Mouse (Mus musculus): ENCODE data around the gene Chat. TPM values are rescaled to one million over a fixed set of nuclear protein-coding genes. Genes with fewer than 3 reads are reported as not detected.

The Chat gene
- polyA plus RNA-seq, 1 experiment from 2014 or later: 2.8 TPM

GRCm38 (mm10) chr14:32380099-32380480, 85.7 kb downstream of the Chat start:
- Histone ChIP-seq H3K36me3 (ENCODE audit: control insufficient read depth, insufficient read depth, low read length) (no peaks in the 10 kb centered on the region), H3K9me3 (ENCODE audit: control insufficient read depth, low read length) (no peaks in the 10 kb centered on the region), H3K4me3 (ENCODE audit: low read length) (no peak overlapping the region), H3K9ac (ENCODE audit: low read depth, low read length) (no peak overlapping the region), H3K27me3 (replicated peaks; ENCODE audit: control insufficient read depth, insufficient read depth, low read length) (no peaks in the 10 kb centered on the region), H3K27ac (ENCODE audit: low read depth, low read length) (no peak overlapping the region), H3K4me1 (ENCODE audit: control insufficient read depth, insufficient read depth, low read depth, low read length) (peaks cover 18% of the 10 kb centered on the region), H3K4me2 (ENCODE audit: low read length) (no peak overlapping the region)
- 47% methylated on average over 3 of the region's 3 CpGs for WGBS
- no peak for ATAC-seq

GRCm38 (mm10) chr14:32379395-32380098, 86.2 kb downstream of the Chat start:
- H3K4me3 ChIP-seq (ENCODE audit: low read length): no peak overlapping the region
- H3K4me2 ChIP-seq (ENCODE audit: low read length): peak overlapping the region; percentile 33
- H3K9ac ChIP-seq (ENCODE audit: low read depth, low read length): no peak overlapping the region
- no peaks in the 10 kb centered on the region for H3K27me3 ChIP-seq (replicated peaks; ENCODE audit: control insufficient read depth, insufficient read depth, low read length)
- WGBS: 11% methylated on average over 22 of the region's 22 CpGs
- ATAC-seq: no peak
- H3K27ac ChIP-seq (ENCODE audit: low read depth, low read length): no peak overlapping the region
- H3K36me3 ChIP-seq (ENCODE audit: control insufficient read depth, insufficient read depth, low read length): no peaks in the 10 kb centered on the region
- H3K4me1 ChIP-seq (ENCODE audit: control insufficient read depth, insufficient read depth, low read depth, low read length): peaks cover 18% of the 10 kb centered on the region
- H3K9me3 ChIP-seq (ENCODE audit: control insufficient read depth, low read length): no peaks in the 10 kb centered on the region

- H3K4me1 ChIP-seq (ENCODE audit: control insufficient read depth, insufficient read depth, low read depth, low read length): no peaks in the 10 kb centered on the region
- H3K27me3 ChIP-seq (replicated peaks; ENCODE audit: control insufficient read depth, insufficient read depth, low read length): no peaks in the 10 kb centered on the region
- no peaks in the 10 kb centered on the region for H3K36me3 ChIP-seq (ENCODE audit: control insufficient read depth, insufficient read depth, low read length)
- ATAC-seq: no peak
- no peak overlapping the region for H3K27ac ChIP-seq (ENCODE audit: low read depth, low read length)
- no peak overlapping the region for H3K9ac ChIP-seq (ENCODE audit: low read depth, low read length)
- no peak overlapping the region for H3K4me3 ChIP-seq (ENCODE audit: low read length)
- no peak overlapping the region for H3K4me2 ChIP-seq (ENCODE audit: low read length)
- no peaks in the 10 kb centered on the region for H3K9me3 ChIP-seq (ENCODE audit: control insufficient read depth, low read length)
- 94% methylated on average over 2 of the region's 2 CpGs for WGBS
Observed at GRCm38 (mm10) chr14:32372510-32372909, 93.3 kb downstream of the Chat start.

- Histone ChIP-seq H3K27me3 (replicated peaks; ENCODE audit: control insufficient read depth, insufficient read depth, low read length) (no peaks in the 10 kb centered on the region), H3K4me1 (ENCODE audit: control insufficient read depth, insufficient read depth, low read depth, low read length) (no peaks in the 10 kb centered on the region), H3K4me3 (ENCODE audit: low read length) (no peak overlapping the region), H3K9ac (ENCODE audit: low read depth, low read length) (no peak overlapping the region), H3K27ac (ENCODE audit: low read depth, low read length) (no peak overlapping the region), H3K36me3 (ENCODE audit: control insufficient read depth, insufficient read depth, low read length) (no peaks in the 10 kb centered on the region), H3K9me3 (ENCODE audit: control insufficient read depth, low read length) (no peaks in the 10 kb centered on the region), H3K4me2 (ENCODE audit: low read length) (no peak overlapping the region)
- WGBS: 69% methylated on average over 7 of the region's 7 CpGs
- ATAC-seq: no peak
Observed at GRCm38 (mm10) chr14:32369756-32370155, 96.0 kb downstream of the Chat start.

- Histone ChIP-seq H3K36me3 (ENCODE audit: control insufficient read depth, insufficient read depth, low read length) (no peaks in the 10 kb centered on the region), H3K4me1 (ENCODE audit: control insufficient read depth, insufficient read depth, low read depth, low read length) (no peaks in the 10 kb centered on the region), H3K9ac (ENCODE audit: low read depth, low read length) (no peak overlapping the region), H3K27me3 (replicated peaks; ENCODE audit: control insufficient read depth, insufficient read depth, low read length) (no peaks in the 10 kb centered on the region), H3K4me2 (ENCODE audit: low read length) (no peak overlapping the region), H3K27ac (ENCODE audit: low read depth, low read length) (no peak overlapping the region), H3K4me3 (ENCODE audit: low read length) (no peak overlapping the region), H3K9me3 (ENCODE audit: control insufficient read depth, low read length) (no peaks in the 10 kb centered on the region)
- 55% methylated on average over 7 of the region's 7 CpGs for WGBS
- no peak for ATAC-seq
Observed at GRCm38 (mm10) chr14:32364359-32364758, 101.4 kb downstream of the Chat start.

Other genes with a start within 250 kb of the Chat start
- gene Ogdhl, start 144.0 kb downstream of the Chat start, polyA plus RNA-seq (2015; fragmentation: Nextera tagmentation; extraction: Ambion mirVana): 20.9 and 24.6 TPM in 2 replicates
- 0.74 and 0.95 TPM in 2 replicates for gene 1700024G13Rik, start 77.6 kb downstream of the Chat start, polyA plus RNA-seq (2015; fragmentation: Nextera tagmentation; extraction: Ambion mirVana)
- gene Slc18a3, start 1.1 kb downstream of the Chat start, polyA plus RNA-seq (2015; fragmentation: Nextera tagmentation; extraction: Ambion mirVana): 22.0 and 26.4 TPM in 2 replicates
- 24.2 and 24.3 TPM in 2 replicates for gene Ercc6, start 47.5 kb upstream of the Chat start, polyA plus RNA-seq (2015; fragmentation: Nextera tagmentation; extraction: Ambion mirVana)
- gene Prrxl1, start 133.4 kb upstream of the Chat start, polyA plus RNA-seq (2015; fragmentation: Nextera tagmentation; extraction: Ambion mirVana): 50.8 and 53.8 TPM in 2 replicates
- gene 3425401B19Rik, start 219.3 kb upstream of the Chat start, polyA plus RNA-seq (2015; fragmentation: Nextera tagmentation; extraction: Ambion mirVana): 0.06 and 0.21 TPM in 2 replicates